ENCODE assay signal across 24 mouse cellular contexts in genomic region chr2:164466787-164467186, GRCm38 (mm10). TPM values are rescaled to one million over a fixed set of nuclear protein-coding genes. Genes with fewer than 3 reads are reported as not detected.
A peak's percentile ranks its signal among the peaks of the same experiment; 100 is the strongest.
DNase-seq lines count a peak whose midpoint lies in the region; ATAC-seq and TF ChIP-seq lines count a peak whose summit lies in the region.
"Had no signal": no experiment of that assay in that cellular context is flagged by ENCODE, and none has a peak within 500 bp of the region (broad histone marks: within the 10 kb centered on the region; RNA-seq: fewer than 3 reads in every experiment).

No protein-coding gene starts in this region.

- TF ChIP-seq CTCF in stomach, postnatal 0 days (IDR thresholded peaks at IDR 0.05; ENCODE audit: low read depth) = no peak

- peaks cover 4% of the 10 kb centered on the region; the same call in 1 of the 2 replicates for H3K4me1 ChIP-seq in stomach, embryonic 16.5 days (ENCODE audit: control insufficient read depth, insufficient read depth, low read length)
- no peaks in the 10 kb centered on the region for H3K4me1 ChIP-seq in stomach, postnatal 0 days (replicated peaks; ENCODE audit: control insufficient read depth, insufficient read depth)
- peaks cover 41% of the 10 kb centered on the region for H3K4me1 ChIP-seq in liver, embryonic 13.5 days (replicated peaks)
- H3K4me1 ChIP-seq in kidney, embryonic 14.5 days (ENCODE audit: control insufficient read depth, insufficient read depth, low read length) = peaks cover 3% of the 10 kb centered on the region; the same call in 1 of the 2 replicates

- TF ChIP-seq EP300 in stomach, postnatal 0 days (optimal IDR thresholded peaks at IDR 0.05) = no peak

- ATAC-seq in stomach, embryonic 16.5 days (ENCODE audit: insufficient read depth, low FRiP score) = no peak
- ATAC-seq in stomach, postnatal 0 days (ENCODE audit: low FRiP score, low TSS enrichment) = no peak
- ATAC-seq in liver, embryonic 13.5 days (ENCODE audit: low read depth) = peak; percentile 76
- ATAC-seq in megakaryocyte progenitor cell, adult 5-6 weeks (replicated peaks; ENCODE audit: poor library complexity) = peak; percentile 62
- no peak for ATAC-seq in kidney, embryonic 14.5 days (ENCODE audit: low FRiP score, low TSS enrichment)
- ATAC-seq: forebrain, embryonic 15.5 days had no signal

- no peaks in the 10 kb centered on the region for H3K27me3 ChIP-seq in stomach, embryonic 16.5 days (ENCODE audit: control insufficient read depth, insufficient read depth, low read length)
- no peaks in the 10 kb centered on the region for H3K27me3 ChIP-seq in stomach, postnatal 0 days (ENCODE audit: control insufficient read depth, insufficient read depth, low read length)
- H3K27me3 ChIP-seq in liver, embryonic 13.5 days = no peaks in the 10 kb centered on the region
- no peaks in the 10 kb centered on the region for H3K27me3 ChIP-seq in kidney, embryonic 14.5 days (ENCODE audit: control insufficient read depth, insufficient read depth, low read length)
- H3K27me3 ChIP-seq: CH12.LX; embryonic facial prominence, embryonic 12.5 days; forebrain, embryonic 15.5 days; heart, embryonic 15.5 days had no signal

- no peak for DNase-seq in stomach, postnatal 0 days (ENCODE audit: low spot score)
- DNase-seq in liver, embryonic 13.5 days = no peak
- no peak for DNase-seq in natural killer cell, adult 2 months (ENCODE audit: low spot score in 2 of 2)
- DNase-seq: adrenal gland, adult 8-10 months; adrenal gland, postnatal 36 days; cerebellum, adult 11-12 months; cerebellum, adult 9-10 months; cerebellum, postnatal 25 days; gastrocnemius, postnatal 10 days; heart, adult 18-20 months; heart, postnatal 14 days had no signal

- no peaks in the 10 kb centered on the region for H3K9me3 ChIP-seq in stomach, embryonic 16.5 days (replicated peaks; ENCODE audit: control insufficient read depth, low read length)
- H3K9me3 ChIP-seq in stomach, postnatal 0 days (ENCODE audit: control insufficient read depth, low read length) = no peaks in the 10 kb centered on the region
- no peaks in the 10 kb centered on the region for H3K9me3 ChIP-seq in liver, embryonic 13.5 days (replicated peaks)
- no peaks in the 10 kb centered on the region for H3K9me3 ChIP-seq in kidney, embryonic 14.5 days (ENCODE audit: control insufficient read depth, low read length)
- H3K9me3 ChIP-seq: embryonic facial prominence, embryonic 12.5 days; forebrain, embryonic 15.5 days; heart, embryonic 15.5 days had no signal

- no peak overlapping the region for H3K4me2 ChIP-seq in stomach, embryonic 16.5 days (ENCODE audit: low read depth, low read length)
- H3K4me2 ChIP-seq in stomach, postnatal 0 days (replicated peaks; ENCODE audit: low read depth) = no peak overlapping the region
- H3K4me2 ChIP-seq in liver, embryonic 13.5 days = no peak overlapping the region
- no peak overlapping the region for H3K4me2 ChIP-seq in kidney, embryonic 14.5 days (replicated peaks; ENCODE audit: low read depth, low read length)
- H3K4me2 ChIP-seq: embryonic facial prominence, embryonic 12.5 days; forebrain, embryonic 15.5 days; heart, embryonic 11.5 days; heart, embryonic 15.5 days; hindbrain, embryonic 14.5 days had no signal

- H3K9ac ChIP-seq in stomach, embryonic 16.5 days (ENCODE audit: low read length) = no peak overlapping the region
- no peak overlapping the region for H3K9ac ChIP-seq in stomach, postnatal 0 days (ENCODE audit: low read length)
- H3K9ac ChIP-seq in liver, embryonic 13.5 days = no peak overlapping the region
- no peak overlapping the region for H3K9ac ChIP-seq in kidney, embryonic 14.5 days (ENCODE audit: low read depth, low read length)
- H3K9ac ChIP-seq: embryonic facial prominence, embryonic 12.5 days; forebrain, embryonic 15.5 days; heart, embryonic 15.5 days; hindbrain, embryonic 14.5 days had no signal

- 0 out of 2 replicates have a peak, but pooled peaks cover 4% of the 10 kb centered on the region for H3K36me3 ChIP-seq in stomach, embryonic 16.5 days (ENCODE audit: control insufficient read depth, insufficient read depth, low read length)
- H3K36me3 ChIP-seq in stomach, postnatal 0 days (ENCODE audit: control insufficient read depth, insufficient read depth, low read length) = peaks cover 7% of the 10 kb centered on the region; the same call in 1 of the 2 replicates
- H3K36me3 ChIP-seq in liver, embryonic 13.5 days = peaks cover 26% of the 10 kb centered on the region
- peaks cover 21% of the 10 kb centered on the region for H3K36me3 ChIP-seq in kidney, embryonic 14.5 days (ENCODE audit: control insufficient read depth, insufficient read depth, low read length)

- H3K27ac ChIP-seq in stomach, embryonic 16.5 days (ENCODE audit: low read length) = 0 out of 2 replicates have a peak overlapping the region, but pooled peaks have one; percentile 47
- no peak overlapping the region for H3K27ac ChIP-seq in stomach, postnatal 0 days (replicated peaks)
- H3K27ac ChIP-seq in liver, embryonic 13.5 days = no peak overlapping the region
- no peak overlapping the region for H3K27ac ChIP-seq in kidney, embryonic 14.5 days (ENCODE audit: low read depth, low read length)
- H3K27ac ChIP-seq: embryonic facial prominence, embryonic 12.5 days; forebrain, embryonic 15.5 days; heart, embryonic 15.5 days; hindbrain, embryonic 14.5 days had no signal

- H3K4me3 ChIP-seq in stomach, embryonic 16.5 days (replicated peaks; ENCODE audit: low read length) = no peak overlapping the region
- no peak overlapping the region for H3K4me3 ChIP-seq in stomach, postnatal 0 days (ENCODE audit: low read depth, low read length)
- H3K4me3 ChIP-seq in liver, embryonic 13.5 days (replicated peaks) = no peak overlapping the region
- H3K4me3 ChIP-seq in kidney, embryonic 14.5 days (ENCODE audit: low read length) = no peak overlapping the region
- H3K4me3 ChIP-seq: embryonic facial prominence, embryonic 12.5 days; forebrain, embryonic 15.5 days; heart, embryonic 15.5 days had no signal

- WGBS in stomach, embryonic 16.5 days = 70% methylated on average over 5 of the region's 5 CpGs
- WGBS in stomach, postnatal 0 days = 64% methylated on average over 5 of the region's 5 CpGs
- 52% methylated on average over 5 of the region's 5 CpGs for WGBS in liver, embryonic 13.5 days (ENCODE audit: insufficient replicate concordance)
- 83% methylated on average over 5 of the region's 5 CpGs for WGBS in kidney, embryonic 14.5 days

RNA-seq across cellular contexts. Expression of gene Gm20458, which starts 6.0 kb away (rescaled TPM):
- polyA plus RNA-seq in stomach, embryonic 16.5 days (2015; fragmentation: Nextera tagmentation; extraction: Ambion mirVana) = 17.2 and 19.2 TPM in 2 replicates
- 26.9 and 28.1 TPM in 2 replicates for polyA plus RNA-seq in stomach, postnatal 0 days (2015; fragmentation: Nextera tagmentation; extraction: Ambion mirVana)
- polyA plus RNA-seq in liver, embryonic 13.5 days (2015; fragmentation: Nextera tagmentation; extraction: Ambion mirVana) = 5.3 and 5.7 TPM in 2 replicates
- total RNA-seq in megakaryocyte progenitor cell, adult 5-6 weeks (2015) = not detected in 2 replicates
- not detected in 2 replicates for total RNA-seq in megakaryocyte progenitor cell, adult 5-6 weeks (2017)
- polyA plus RNA-seq in kidney, embryonic 14.5 days (2014; fragmentation: Nextera tagmentation; extraction: Ambion mirVana) = 7.1 and 8.4 TPM in 2 replicates
- total RNA-seq: hematopoietic stem cell, adult 5-6 weeks had no signal

RNA-seq across cellular contexts. Expression of gene Trp53tg5, which starts 6.7 kb away (rescaled TPM):
- not detected in 2 replicates for polyA plus RNA-seq in stomach, embryonic 16.5 days (2015; fragmentation: Nextera tagmentation; extraction: Ambion mirVana)
- not detected in 2 replicates for polyA plus RNA-seq in stomach, postnatal 0 days (2015; fragmentation: Nextera tagmentation; extraction: Ambion mirVana)
- polyA plus RNA-seq in liver, embryonic 13.5 days (2015; fragmentation: Nextera tagmentation; extraction: Ambion mirVana) = not detected in 2 replicates
- total RNA-seq in megakaryocyte progenitor cell, adult 5-6 weeks (2015) = not detected in 2 replicates
- not detected in 2 replicates for total RNA-seq in megakaryocyte progenitor cell, adult 5-6 weeks (2017)
- polyA plus RNA-seq in kidney, embryonic 14.5 days (2014; fragmentation: Nextera tagmentation; extraction: Ambion mirVana) = not detected in 2 replicates
- total RNA-seq: adrenal gland, adult 8-10 months; adrenal gland, postnatal 36 days; CH12.LX; gastrocnemius, postnatal 10 days; gastrocnemius, postnatal 4 days; heart, adult 18-20 months; heart, postnatal 14 days; hematopoietic stem cell, adult 5-6 weeks had no signal
- polyA plus RNA-seq: cortical plate, adult 2 months; embryonic facial prominence, embryonic 12.5 days; forebrain, embryonic 11.5 days; forebrain, embryonic 15.5 days; heart, embryonic 11.5 days; heart, embryonic 15.5 days had no signal

RNA-seq across cellular contexts. Expression of gene Sys1, which starts 10.0 kb away (rescaled TPM):
- polyA plus RNA-seq in stomach, embryonic 16.5 days (2015; fragmentation: Nextera tagmentation; extraction: Ambion mirVana) = 48.1 and 49.4 TPM in 2 replicates
- 46.9 and 48.6 TPM in 2 replicates for polyA plus RNA-seq in stomach, postnatal 0 days (2015; fragmentation: Nextera tagmentation; extraction: Ambion mirVana)
- 28.5 and 33.2 TPM in 2 replicates for polyA plus RNA-seq in liver, embryonic 13.5 days (2015; fragmentation: Nextera tagmentation; extraction: Ambion mirVana)
- 39.1 and 39.5 TPM in 2 replicates for total RNA-seq in megakaryocyte progenitor cell, adult 5-6 weeks (2015)
- 11.2 and 20.0 TPM in 2 replicates for total RNA-seq in megakaryocyte progenitor cell, adult 5-6 weeks (2017)
- polyA plus RNA-seq in kidney, embryonic 14.5 days (2014; fragmentation: Nextera tagmentation; extraction: Ambion mirVana) = 66.8 and 69.4 TPM in 2 replicates

RNA-seq across cellular contexts. Expression of gene Dbndd2, which starts 19.1 kb away (rescaled TPM):
- 12.1 and 21.3 TPM in 2 replicates for polyA plus RNA-seq in stomach, embryonic 16.5 days (2015; fragmentation: Nextera tagmentation; extraction: Ambion mirVana)
- 27.3 and 27.8 TPM in 2 replicates for polyA plus RNA-seq in stomach, postnatal 0 days (2015; fragmentation: Nextera tagmentation; extraction: Ambion mirVana)
- polyA plus RNA-seq in liver, embryonic 13.5 days (2015; fragmentation: Nextera tagmentation; extraction: Ambion mirVana) = 0.79 and 1.9 TPM in 2 replicates
- total RNA-seq in megakaryocyte progenitor cell, adult 5-6 weeks (2015) = 1.1 and 2.7 TPM in 2 replicates
- total RNA-seq in megakaryocyte progenitor cell, adult 5-6 weeks (2017) = 0.04 and 0.47 TPM in 2 replicates
- 12.4 and 14.7 TPM in 2 replicates for polyA plus RNA-seq in kidney, embryonic 14.5 days (2014; fragmentation: Nextera tagmentation; extraction: Ambion mirVana)
- total RNA-seq: hematopoietic stem cell, adult 5-6 weeks had no signal

RNA-seq across cellular contexts. Expression of gene Sdc4, which starts 23.1 kb away (rescaled TPM):
- 150 and 173 TPM in 2 replicates for polyA plus RNA-seq in stomach, embryonic 16.5 days (2015; fragmentation: Nextera tagmentation; extraction: Ambion mirVana)
- 133 and 143 TPM in 2 replicates for polyA plus RNA-seq in stomach, postnatal 0 days (2015; fragmentation: Nextera tagmentation; extraction: Ambion mirVana)
- 33.6 and 37.0 TPM in 2 replicates for polyA plus RNA-seq in liver, embryonic 13.5 days (2015; fragmentation: Nextera tagmentation; extraction: Ambion mirVana)
- total RNA-seq in megakaryocyte progenitor cell, adult 5-6 weeks (2015) = not detected in 2 replicates
- total RNA-seq in megakaryocyte progenitor cell, adult 5-6 weeks (2017) = 0.41 TPM in 1 of 2 replicates, not detected in the other
- 87.8 and 108 TPM in 2 replicates for polyA plus RNA-seq in kidney, embryonic 14.5 days (2014; fragmentation: Nextera tagmentation; extraction: Ambion mirVana)

Comparison
In these comparisons a context has a peak if more than half of its experiments do, and no peak if none do; other contexts are left out.
1. ATAC-seq: peak in liver, embryonic 13.5 days (single experiment) and megakaryocyte progenitor cell, adult 5-6 weeks (single experiment); none in stomach, embryonic 16.5 days (single experiment), stomach, postnatal 0 days (single experiment) and kidney, embryonic 14.5 days (single experiment).